Mouse (Mus musculus) ES-Bruce4 (cell line): ENCODE measurements at regions not wholly inside any gene's neighbourhood (a gene's known extent, or its start where the extent isn't known, plus 50 kb on each side); places are given as distances from the start of the nearest gene placed in this dataset.

Experiments
- CTCF ChIP-seq: IDR thresholded peaks from one replicate; pipeline ENCODE4 v1.8.1; 2011; ENCODE audit warnings: low read depth, low read length
- POLR2A ChIP-seq: IDR thresholded peaks from one replicate; pipeline ENCODE4 v1.8.1; 2011; ENCODE audit warnings: low read length; ENCODE audit not compliant: insufficient read depth

DNA sequence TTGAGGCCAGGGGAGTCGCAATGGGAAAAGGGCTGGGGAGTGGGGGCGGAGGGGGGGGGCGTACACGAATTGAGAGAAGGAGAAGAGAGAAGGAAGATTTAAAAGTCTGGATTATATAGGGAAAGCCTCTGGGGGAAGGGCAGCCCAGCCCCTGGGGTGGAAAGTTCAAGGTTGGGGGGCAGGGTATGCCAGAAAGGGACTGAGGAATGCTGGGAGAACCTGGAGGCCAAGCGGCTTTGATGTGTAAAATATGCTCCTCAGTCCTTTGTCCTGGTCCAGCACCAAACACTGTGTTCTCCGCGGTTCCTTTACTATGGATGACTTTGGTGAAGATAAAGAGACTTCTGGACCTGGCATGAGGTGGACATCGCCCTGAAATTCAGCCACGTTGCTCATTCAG, 117.8 kb upstream of the Rhobtb1 start:
- no peak for TF ChIP-seq POLR2A
- TF ChIP-seq CTCF, result no peak
